Mouse (Mus musculus): ENCODE data around the gene Zfp3.
"Not testable (repeated sequence)": the region's sequence is repeated elsewhere in the genome, so short reads cannot be mapped to it uniquely, and the experiment has no call there.

Zfp3 gene

GRCm38 (mm10) chr11:70760446-70760845 lies 3.6 kb upstream of the Zfp3 start:
- not testable (repeated sequence) for DNase-seq

GRCm38 (mm10) chr11:70762641-70763040 lies 1.4 kb upstream of the Zfp3 start:
- peak in 1 of 2 experiments; percentile 14 for DNase-seq

- no peak for DNase-seq
Measured at GRCm38 (mm10) chr11:70763582-70763935, 450 bp upstream of the Zfp3 start.

- peak in 1 of 2 experiments; percentile 30 for DNase-seq
Measured at GRCm38 (mm10) chr11:70765776-70766445, 1.9 kb downstream of the Zfp3 start.

GRCm38 (mm10) chr11:70770804-70771203 lies 6.8 kb downstream of the Zfp3 start:
- no peak for DNase-seq

- DNase-seq, result peak; percentile 67 to 74
Measured at GRCm38 (mm10) chr11:70776830-70777571, 13.0 kb downstream of the Zfp3 start.

GRCm38 (mm10) chr11:70777634-70778033 lies 13.6 kb downstream of the Zfp3 start:
- no peak for DNase-seq

GRCm38 (mm10) chr11:70778058-70778457 lies 14.0 kb downstream of the Zfp3 start:
- DNase-seq, result not testable (repeated sequence)

- no peak for DNase-seq
Measured at GRCm38 (mm10) chr11:70785908-70786307, 21.9 kb downstream of the Zfp3 start.

GRCm38 (mm10) chr11:70787052-70787451 lies 23.0 kb downstream of the Zfp3 start:
- no peak for DNase-seq

GRCm38 (mm10) chr11:70788972-70789655 lies 25.1 kb downstream of the Zfp3 start:
- peak in 1 of 2 experiments; percentile 27 for DNase-seq

- no peak for DNase-seq
Measured at GRCm38 (mm10) chr11:70790426-70790825, 26.4 kb downstream of the Zfp3 start.

GRCm38 (mm10) chr11:70790874-70791551 lies 27.0 kb downstream of the Zfp3 start:
- DNase-seq, result no peak

GRCm38 (mm10) chr11:70791676-70792075 lies 27.7 kb downstream of the Zfp3 start:
- DNase-seq, result no peak

GRCm38 (mm10) chr11:70792409-70792808 lies 28.4 kb downstream of the Zfp3 start:
- no peak for DNase-seq

- DNase-seq, result no peak
Measured at GRCm38 (mm10) chr11:70802208-70802864, 38.3 kb downstream of the Zfp3 start.

- DNase-seq, result no peak
Measured at GRCm38 (mm10) chr11:70802865-70803261, 38.9 kb downstream of the Zfp3 start.

GRCm38 (mm10) chr11:70803711-70804200 lies 39.7 kb downstream of the Zfp3 start:
- DNase-seq, result no peak

GRCm38 (mm10) chr11:70804395-70804794 lies 40.4 kb downstream of the Zfp3 start:
- no peak for DNase-seq

GRCm38 (mm10) chr11:70805641-70806175 lies 41.7 kb downstream of the Zfp3 start:
- no peak for DNase-seq

- DNase-seq, result no peak
Measured at GRCm38 (mm10) chr11:70806697-70807096, 42.7 kb downstream of the Zfp3 start.

- DNase-seq, result no peak
Measured at GRCm38 (mm10) chr11:70807630-70808029, 43.6 kb downstream of the Zfp3 start.
